Mouse (Mus musculus) neural tube, embryonic 15.5 days (tissue): ENCODE measurements around the gene Slamf6. TPM values are rescaled to one million over a fixed set of nuclear protein-coding genes. Genes with fewer than 3 reads are reported as not detected.

ENCODE experiments used
- ATAC-seq: fragments of 200-750 bp; cut with Nextera tagmentation; 2 replicates; pipeline ENCODE4 v1.8.0; 2017; ENCODE audit warnings: mild to moderate bottlenecking, moderate TSS enrichment, moderate library complexity; ENCODE audit not compliant: low FRiP score
- H3K27ac ChIP-seq: fragments of 300-500 bp; sonication (generic); replicated peaks from 2 replicates; pipeline ENCODE4 v1.5.1; 2015; ENCODE audit warnings: mild to moderate bottlenecking, inconsistent platforms
- H3K27me3 ChIP-seq: fragments of 300-500 bp; sonication (generic); replicated peaks from 2 replicates; pipeline ENCODE4 v1.6.1; 2015; ENCODE audit warnings: inconsistent platforms
- H3K36me3 ChIP-seq: fragments of 300-500 bp; sonication (generic); 2 replicates; pipeline ENCODE4 v1.6.1; 2015; ENCODE audit warnings: inconsistent platforms
- H3K4me1 ChIP-seq: fragments of 300-500 bp; sonication (generic); 2 replicates; pipeline ENCODE4 v1.6.1; 2015; ENCODE audit warnings: inconsistent platforms
- H3K4me2 ChIP-seq: fragments of 300-500 bp; sonication (generic); 2 replicates; pipeline ENCODE4 v1.6.1; 2015; ENCODE audit warnings: inconsistent platforms, mild to moderate bottlenecking, moderate library complexity
- H3K4me3 ChIP-seq: fragments of 300-500 bp; sonication (generic); replicated peaks from 2 replicates; pipeline ENCODE4 v1.5.1; 2015; ENCODE audit warnings: mild to moderate bottlenecking, inconsistent platforms
- H3K9ac ChIP-seq: fragments of 300-500 bp; sonication (generic); replicated peaks from 2 replicates; pipeline ENCODE4 v1.6.1; 2015; ENCODE audit warnings: mild to moderate bottlenecking, inconsistent platforms
- H3K9me3 ChIP-seq: fragments of 300-500 bp; sonication (generic); replicated peaks from 2 replicates; pipeline ENCODE4 v1.6.1; 2016; ENCODE audit warnings: inconsistent platforms
- WGBS: fragments of 180-500 bp; shearing (Covaris S2); methylation state at CpG from one replicate; pipeline ENCODE4 v1.1.7; 2015; ENCODE audit warnings: mixed read lengths; 5-methylcytosine and 5-hydroxymethylcytosine counted together
- polyA plus RNA-seq: library from polyadenylated mRNA; unstranded; fragments of >200 nt; fragmentation: Nextera tagmentation; extraction: Ambion mirVana; gene quantifications from 2 replicates; pipeline ENCODE4 v1.2.1, GENCODE M21; 2015

Slamf6 gene
- polyA plus RNA-seq, 1 experiment from 2014 or later = 0.14 TPM

GRCm38 (mm10) chr1:171924900-171925299, 7.6 kb downstream of the Slamf6 start:
- H3K9me3 ChIP-seq = no peaks in the 10 kb centered on the region
- H3K4me2 ChIP-seq = no peak overlapping the region
- no peaks in the 10 kb centered on the region for H3K27me3 ChIP-seq
- no peak overlapping the region for H3K9ac ChIP-seq
- 79% methylated on average over 3 of the region's 3 CpGs for WGBS
- H3K36me3 ChIP-seq = no peaks in the 10 kb centered on the region
- H3K4me1 ChIP-seq = no peaks in the 10 kb centered on the region
- ATAC-seq = no peak
- no peak overlapping the region for H3K27ac ChIP-seq
- H3K4me3 ChIP-seq = no peak overlapping the region

GRCm38 (mm10) chr1:171933851-171934250, 16.5 kb downstream of the Slamf6 start:
- ATAC-seq = no peak
- Histone ChIP-seq H3K27me3 (no peaks in the 10 kb centered on the region), H3K4me1 (no peaks in the 10 kb centered on the region), H3K9me3 (no peaks in the 10 kb centered on the region), H3K27ac (no peak overlapping the region), H3K36me3 (no peaks in the 10 kb centered on the region), H3K9ac (no peak overlapping the region), H3K4me3 (no peak overlapping the region), H3K4me2 (no peak overlapping the region)
- WGBS = 75% methylated on average over 3 of the region's 3 CpGs

GRCm38 (mm10) chr1:171938952-171939948, 21.9 kb downstream of the Slamf6 start:
- Histone ChIP-seq H3K36me3 (no peaks in the 10 kb centered on the region), H3K27ac (no peak overlapping the region), H3K27me3 (no peaks in the 10 kb centered on the region), H3K9ac (no peak overlapping the region), H3K9me3 (no peaks in the 10 kb centered on the region), H3K4me2 (no peak overlapping the region), H3K4me3 (no peak overlapping the region), H3K4me1 (no peaks in the 10 kb centered on the region)
- 88% methylated on average over 14 of the region's 14 CpGs for WGBS
- no peak for ATAC-seq

- Histone ChIP-seq H3K4me3 (no peak overlapping the region), H3K36me3 (no peaks in the 10 kb centered on the region), H3K27ac (no peak overlapping the region), H3K4me2 (no peak overlapping the region), H3K9ac (no peak overlapping the region), H3K4me1 (no peaks in the 10 kb centered on the region), H3K27me3 (no peaks in the 10 kb centered on the region), H3K9me3 (no peaks in the 10 kb centered on the region)
- WGBS = 85% methylated on average over 6 of the region's 6 CpGs
- no peak for ATAC-seq
Measured at GRCm38 (mm10) chr1:171940626-171941025, 23.3 kb downstream of the Slamf6 start.

GRCm38 (mm10) chr1:171946447-171946995, 29.2 kb downstream of the Slamf6 start:
- WGBS = 58% methylated on average over 6 of the region's 6 CpGs

GRCm38 (mm10) chr1:171948161-171948945, 31.0 kb downstream of the Slamf6 start:
- H3K9me3 ChIP-seq = no peaks in the 10 kb centered on the region
- H3K4me1 ChIP-seq = no peaks in the 10 kb centered on the region
- no peaks in the 10 kb centered on the region for H3K36me3 ChIP-seq
- 43% methylated on average over 11 of the region's 11 CpGs for WGBS
- H3K4me2 ChIP-seq = no peak overlapping the region
- H3K27me3 ChIP-seq = no peaks in the 10 kb centered on the region
- no peak for ATAC-seq
- no peak overlapping the region for H3K9ac ChIP-seq
- no peak overlapping the region for H3K4me3 ChIP-seq
- no peak overlapping the region for H3K27ac ChIP-seq

More at GRCm38 (mm10) chr1:171946447-171946995, 29.2 kb downstream of the Slamf6 start:
- H3K9ac ChIP-seq = no peak overlapping the region
- ATAC-seq = no peak
- no peaks in the 10 kb centered on the region for H3K4me1 ChIP-seq
- H3K4me3 ChIP-seq = no peak overlapping the region
- H3K4me2 ChIP-seq = no peak overlapping the region
- H3K27me3 ChIP-seq = no peaks in the 10 kb centered on the region
- no peak overlapping the region for H3K27ac ChIP-seq
- no peaks in the 10 kb centered on the region for H3K9me3 ChIP-seq
- no peaks in the 10 kb centered on the region for H3K36me3 ChIP-seq

GRCm38 (mm10) chr1:171948946-171949508, 31.7 kb downstream of the Slamf6 start:
- Histone ChIP-seq H3K4me2 (no peak overlapping the region), H3K9me3 (no peaks in the 10 kb centered on the region), H3K27ac (no peak overlapping the region), H3K9ac (no peak overlapping the region), H3K4me3 (no peak overlapping the region), H3K4me1 (no peaks in the 10 kb centered on the region), H3K36me3 (no peaks in the 10 kb centered on the region), H3K27me3 (no peaks in the 10 kb centered on the region)
- ATAC-seq = no peak
- 70% methylated on average over 6 of the region's 6 CpGs for WGBS

GRCm38 (mm10) chr1:171955071-171955470, 37.8 kb downstream of the Slamf6 start:
- no peak overlapping the region for H3K4me2 ChIP-seq
- H3K4me1 ChIP-seq = no peaks in the 10 kb centered on the region
- no peak overlapping the region for H3K9ac ChIP-seq
- H3K27ac ChIP-seq = no peak overlapping the region
- WGBS = 80% methylated on average over 6 of the region's 6 CpGs
- H3K4me3 ChIP-seq = no peak overlapping the region
- ATAC-seq = no peak
- H3K36me3 ChIP-seq = no peaks in the 10 kb centered on the region
- H3K9me3 ChIP-seq = no peaks in the 10 kb centered on the region
- H3K27me3 ChIP-seq = no peaks in the 10 kb centered on the region

GRCm38 (mm10) chr1:171957411-171957810, 40.1 kb downstream of the Slamf6 start:
- Histone ChIP-seq H3K36me3 (no peaks in the 10 kb centered on the region), H3K4me1 (no peaks in the 10 kb centered on the region), H3K27ac (no peak overlapping the region), H3K4me2 (no peak overlapping the region), H3K27me3 (no peaks in the 10 kb centered on the region), H3K4me3 (no peak overlapping the region), H3K9me3 (no peaks in the 10 kb centered on the region), H3K9ac (no peak overlapping the region)
- WGBS = 72% methylated on average over 2 of the region's 2 CpGs
- ATAC-seq = no peak

- H3K9me3 ChIP-seq = no peaks in the 10 kb centered on the region
- H3K4me2 ChIP-seq = no peak overlapping the region
- H3K4me1 ChIP-seq = no peaks in the 10 kb centered on the region
- no peak for ATAC-seq
- no peak overlapping the region for H3K27ac ChIP-seq
- 89% methylated on average over 5 of the region's 5 CpGs for WGBS
- no peaks in the 10 kb centered on the region for H3K36me3 ChIP-seq
- no peaks in the 10 kb centered on the region for H3K27me3 ChIP-seq
- no peak overlapping the region for H3K4me3 ChIP-seq
- no peak overlapping the region for H3K9ac ChIP-seq
Measured at GRCm38 (mm10) chr1:171960726-171961125, 43.4 kb downstream of the Slamf6 start.

- Histone ChIP-seq H3K4me2 (no peak overlapping the region), H3K4me3 (no peak overlapping the region), H3K4me1 (no peaks in the 10 kb centered on the region), H3K9ac (no peak overlapping the region), H3K9me3 (no peaks in the 10 kb centered on the region), H3K27me3 (no peaks in the 10 kb centered on the region), H3K27ac (no peak overlapping the region), H3K36me3 (no peaks in the 10 kb centered on the region)
- 90% methylated on average over 6 of the region's 6 CpGs for WGBS
- no peak for ATAC-seq
Measured at GRCm38 (mm10) chr1:171961704-171962103, 44.4 kb downstream of the Slamf6 start.
